ENCODE assay signal across 21 mouse cellular contexts in genomic region chr5:102920199-102920598, GRCm38 (mm10).
DNase-seq lines count a peak whose midpoint lies in the region; ATAC-seq and TF ChIP-seq lines count a peak whose summit lies in the region.
"Had no signal": no experiment of that assay in that cellular context is flagged by ENCODE, and none has a peak within 500 bp of the region (broad histone marks: within the 10 kb centered on the region; RNA-seq: fewer than 3 reads in every experiment).

No protein-coding gene starts in this region.

- no peak overlapping the region for H3K4me3 ChIP-seq in kidney, embryonic 14.5 days (ENCODE audit: low read length)
- no peak overlapping the region for H3K4me3 ChIP-seq in kidney, embryonic 16.5 days (ENCODE audit: low read length)
- H3K4me3 ChIP-seq in midbrain, embryonic 11.5 days (ENCODE audit: low read depth, low read length): no peak overlapping the region
- H3K4me3 ChIP-seq in midbrain, postnatal 0 days (ENCODE audit: low read depth, low read length): no peak overlapping the region
- H3K4me3 ChIP-seq in stomach, postnatal 0 days (ENCODE audit: low read depth, low read length): no peak overlapping the region
- H3K4me3 ChIP-seq: embryonic facial prominence, embryonic 10.5 days; embryonic facial prominence, embryonic 12.5 days; forebrain, embryonic 13.5 days; forebrain, embryonic 15.5 days had no signal

- no peak overlapping the region for H3K9ac ChIP-seq in kidney, embryonic 14.5 days (ENCODE audit: low read depth, low read length)
- no peak overlapping the region for H3K9ac ChIP-seq in kidney, embryonic 16.5 days (replicated peaks; ENCODE audit: low read length)
- no peak overlapping the region for H3K9ac ChIP-seq in midbrain, embryonic 11.5 days (ENCODE audit: low read length)
- H3K9ac ChIP-seq in midbrain, postnatal 0 days (replicated peaks; ENCODE audit: low read length, poor library complexity, severe bottlenecking): no peak overlapping the region
- no peak overlapping the region for H3K9ac ChIP-seq in stomach, postnatal 0 days (ENCODE audit: low read length)
- H3K9ac ChIP-seq: embryonic facial prominence, embryonic 12.5 days; forebrain, embryonic 13.5 days; forebrain, embryonic 15.5 days; forebrain, postnatal 0 days had no signal

- peak; percentile 60 for DNase-seq in midbrain, embryonic 11.5 days (ENCODE audit: low spot score, missing footprints)
- no peak for DNase-seq in midbrain, postnatal 0 days (ENCODE audit: low spot score)
- no peak for DNase-seq in stomach, postnatal 0 days (ENCODE audit: low spot score)
- DNase-seq: adrenal gland, adult 8-10 months; adrenal gland, postnatal 14 days; adrenal gland, postnatal 36 days; cerebellum, adult 11-12 months; cerebellum, adult 2 months; cerebellum, adult 9-10 months; cerebellum, postnatal 10 days; cerebellum, postnatal 25 days; forebrain, postnatal 0 days had no signal

- H3K27ac ChIP-seq in kidney, embryonic 14.5 days (ENCODE audit: low read depth, low read length): no peak overlapping the region
- H3K27ac ChIP-seq in kidney, embryonic 16.5 days (ENCODE audit: low read length): no peak overlapping the region
- H3K27ac ChIP-seq in midbrain, embryonic 11.5 days (ENCODE audit: low read depth, low read length): no peak overlapping the region
- no peak overlapping the region for H3K27ac ChIP-seq in midbrain, postnatal 0 days (ENCODE audit: low read depth, low read length)
- H3K27ac ChIP-seq in stomach, postnatal 0 days (replicated peaks): no peak overlapping the region
- H3K27ac ChIP-seq: embryonic facial prominence, embryonic 10.5 days; embryonic facial prominence, embryonic 12.5 days; forebrain, embryonic 13.5 days; forebrain, embryonic 15.5 days had no signal

- no peaks in the 10 kb centered on the region for H3K27me3 ChIP-seq in kidney, embryonic 14.5 days (ENCODE audit: control insufficient read depth, insufficient read depth, low read length)
- H3K27me3 ChIP-seq in kidney, embryonic 16.5 days (ENCODE audit: insufficient read depth, low read length): no peaks in the 10 kb centered on the region
- no peaks in the 10 kb centered on the region for H3K27me3 ChIP-seq in midbrain, embryonic 11.5 days (ENCODE audit: control insufficient read depth, insufficient read depth, low read length)
- H3K27me3 ChIP-seq in midbrain, postnatal 0 days (ENCODE audit: insufficient read depth, low read length): no peaks in the 10 kb centered on the region
- H3K27me3 ChIP-seq in stomach, postnatal 0 days (ENCODE audit: control insufficient read depth, insufficient read depth, low read length): no peaks in the 10 kb centered on the region
- H3K27me3 ChIP-seq: embryonic facial prominence, embryonic 12.5 days; forebrain, embryonic 13.5 days; forebrain, embryonic 15.5 days had no signal

- peak; percentile 87; the same call in 1 of the 2 replicates for ATAC-seq in kidney, embryonic 14.5 days (ENCODE audit: low FRiP score, low TSS enrichment)
- no peak for ATAC-seq in kidney, embryonic 16.5 days (ENCODE audit: low FRiP score, low TSS enrichment)
- ATAC-seq in midbrain, embryonic 11.5 days (ENCODE audit: low FRiP score): no peak
- no peak for ATAC-seq in midbrain, postnatal 0 days (ENCODE audit: low FRiP score)
- ATAC-seq in stomach, postnatal 0 days (ENCODE audit: low FRiP score, low TSS enrichment): no peak
- ATAC-seq: activated CD4-positive, CD25-positive, alpha-beta regulatory T cell, adult 4 months; forebrain, embryonic 13.5 days; forebrain, embryonic 15.5 days; forebrain, postnatal 0 days; Patski had no signal

- no peak for TF ChIP-seq EP300 in stomach, postnatal 0 days (optimal IDR thresholded peaks at IDR 0.05)

- 35% methylated on average over 2 of the region's 2 CpGs for WGBS in kidney, embryonic 14.5 days
- 20% methylated on average over 2 of the region's 2 CpGs for WGBS in kidney, embryonic 16.5 days
- 76% methylated on average over 2 of the region's 2 CpGs for WGBS in midbrain, embryonic 11.5 days
- WGBS in midbrain, postnatal 0 days: 78% methylated on average over 2 of the region's 2 CpGs
- WGBS in stomach, postnatal 0 days: 78% methylated on average over 2 of the region's 2 CpGs

- H3K9me3 ChIP-seq in kidney, embryonic 14.5 days (ENCODE audit: control insufficient read depth, low read length): no peaks in the 10 kb centered on the region
- 0 out of 2 replicates have a peak, but pooled peaks cover 5% of the 10 kb centered on the region for H3K9me3 ChIP-seq in kidney, embryonic 16.5 days (ENCODE audit: low read length)
- H3K9me3 ChIP-seq in midbrain, embryonic 11.5 days (ENCODE audit: control insufficient read depth, low read length): no peaks in the 10 kb centered on the region
- no peaks in the 10 kb centered on the region for H3K9me3 ChIP-seq in midbrain, postnatal 0 days (ENCODE audit: low read length)
- no peaks in the 10 kb centered on the region for H3K9me3 ChIP-seq in stomach, postnatal 0 days (ENCODE audit: control insufficient read depth, low read length)
- H3K9me3 ChIP-seq: embryonic facial prominence, embryonic 10.5 days; embryonic facial prominence, embryonic 12.5 days; forebrain, embryonic 13.5 days; forebrain, embryonic 15.5 days had no signal

- no peak overlapping the region for H3K4me2 ChIP-seq in kidney, embryonic 14.5 days (replicated peaks; ENCODE audit: low read depth, low read length)
- no peak overlapping the region for H3K4me2 ChIP-seq in kidney, embryonic 16.5 days (replicated peaks; ENCODE audit: low read depth, low read length)
- H3K4me2 ChIP-seq in midbrain, embryonic 11.5 days: no peak overlapping the region
- no peak overlapping the region for H3K4me2 ChIP-seq in midbrain, postnatal 0 days (ENCODE audit: low read depth, low read length, poor library complexity, severe bottlenecking)
- H3K4me2 ChIP-seq in stomach, postnatal 0 days (replicated peaks; ENCODE audit: low read depth): no peak overlapping the region
- H3K4me2 ChIP-seq: embryonic facial prominence, embryonic 12.5 days; forebrain, embryonic 13.5 days; forebrain, embryonic 15.5 days had no signal

- TF ChIP-seq CTCF in midbrain, postnatal 0 days (IDR thresholded peaks at IDR 0.05): no peak
- no peak for TF ChIP-seq CTCF in stomach, postnatal 0 days (IDR thresholded peaks at IDR 0.05; ENCODE audit: low read depth)

- H3K36me3 ChIP-seq in kidney, embryonic 14.5 days (ENCODE audit: control insufficient read depth, insufficient read depth, low read length): no peaks in the 10 kb centered on the region
- H3K36me3 ChIP-seq in kidney, embryonic 16.5 days (ENCODE audit: insufficient read depth, low read length): no peaks in the 10 kb centered on the region
- no peaks in the 10 kb centered on the region for H3K36me3 ChIP-seq in midbrain, embryonic 11.5 days (ENCODE audit: control insufficient read depth, insufficient read depth, low read length)
- peaks cover 8% of the 10 kb centered on the region for H3K36me3 ChIP-seq in midbrain, postnatal 0 days (ENCODE audit: insufficient read depth, low read length)
- no peaks in the 10 kb centered on the region for H3K36me3 ChIP-seq in stomach, postnatal 0 days (ENCODE audit: control insufficient read depth, insufficient read depth, low read length)
- H3K36me3 ChIP-seq: embryonic facial prominence, embryonic 10.5 days; embryonic facial prominence, embryonic 12.5 days; G1E had no signal

- H3K4me1 ChIP-seq in kidney, embryonic 14.5 days (ENCODE audit: control insufficient read depth, insufficient read depth, low read length): no peaks in the 10 kb centered on the region
- no peaks in the 10 kb centered on the region for H3K4me1 ChIP-seq in kidney, embryonic 16.5 days (ENCODE audit: insufficient read depth, low read length)
- H3K4me1 ChIP-seq in midbrain, embryonic 11.5 days (ENCODE audit: control insufficient read depth, insufficient read depth, low read length): no peaks in the 10 kb centered on the region
- no peaks in the 10 kb centered on the region for H3K4me1 ChIP-seq in midbrain, postnatal 0 days (ENCODE audit: insufficient read depth, low read length)
- no peaks in the 10 kb centered on the region for H3K4me1 ChIP-seq in stomach, postnatal 0 days (replicated peaks; ENCODE audit: control insufficient read depth, insufficient read depth)
- H3K4me1 ChIP-seq: embryonic facial prominence, embryonic 10.5 days; embryonic facial prominence, embryonic 12.5 days; forebrain, embryonic 13.5 days; forebrain, embryonic 15.5 days had no signal
